Mouse (Mus musculus) bone marrow, adult 2 months (tissue): ENCODE measurements around the gene Slc2a10.

Experiments used
- CTCF ChIP-seq: fragments of 200-500 bp; IDR thresholded peaks from 2 replicates; pipeline ENCODE4 v1.5.1; 2011; ENCODE audit warnings: low read length, control low read depth; ENCODE audit not compliant: control insufficient read depth, insufficient read depth
- POLR2A ChIP-seq: fragments of 200-500 bp; IDR thresholded peaks from 2 replicates; pipeline ENCODE4 v1.6.1; 2011; ENCODE audit warnings: low read depth, mild to moderate bottlenecking, control low read depth, low read length, borderline replicate concordance; ENCODE audit not compliant: control insufficient read depth

- TF ChIP-seq CTCF (no peak), POLR2A (no peak)
These were observed 37.4 kb downstream of the Slc2a10 start for GRCm38 (mm10) chr2:165540975-165541374.
